Mouse (Mus musculus): Measurements from ENCODE around the gene Fggy. TPM values are rescaled to one million over a fixed set of nuclear protein-coding genes. Genes with fewer than 3 reads are reported as not detected.

Fggy gene
- polyA plus RNA-seq, 1 experiment: 0.08 TPM

DNA sequence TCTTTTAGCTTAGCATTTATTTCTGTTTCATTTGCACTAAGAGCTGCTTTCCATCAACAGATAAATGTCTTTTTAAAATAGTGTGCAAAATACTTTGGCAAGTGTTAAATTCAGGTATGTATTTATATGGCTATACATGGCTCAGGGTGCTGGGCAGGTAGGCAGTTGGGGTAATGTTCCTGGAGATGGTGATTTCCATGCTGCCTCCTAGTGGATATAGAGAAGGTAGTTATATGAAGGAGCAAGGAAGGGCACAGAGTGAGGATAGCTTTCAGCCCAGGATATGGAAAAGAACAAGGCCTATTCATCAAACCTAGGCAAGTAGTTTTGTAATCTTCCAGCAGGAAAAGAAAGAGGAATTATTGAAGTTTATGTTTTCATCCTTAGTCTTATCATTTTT is 166.3 kb downstream of the Fggy start:
- TF ChIP-seq GATA1 (IDR thresholded peaks at IDR 0.05; ENCODE audit: low read length): no peak

DNA sequence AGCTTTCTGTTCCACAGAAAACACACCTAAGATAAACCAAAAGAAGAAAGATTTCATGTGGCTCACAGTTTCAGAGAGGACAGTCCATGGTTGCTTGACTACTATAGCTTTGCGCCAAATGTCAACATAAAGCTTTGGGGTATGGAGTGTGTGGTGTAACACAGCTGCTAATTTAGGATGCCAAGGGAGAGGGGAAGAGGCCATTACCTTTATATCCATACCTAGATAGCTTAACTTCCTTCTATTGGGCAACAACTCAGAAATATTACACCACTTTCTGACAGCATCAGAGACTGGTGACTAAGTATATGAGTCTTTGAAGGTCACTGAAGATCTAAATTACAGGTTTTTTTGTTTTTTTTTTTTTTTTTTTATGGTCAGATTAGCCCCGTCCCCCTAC is 169.1 kb downstream of the Fggy start:
- no peak for TF ChIP-seq GATA1 (IDR thresholded peaks at IDR 0.05; ENCODE audit: low read length)

- no peak for TF ChIP-seq GATA1 (IDR thresholded peaks at IDR 0.05; ENCODE audit: low read length)
These were observed 172.0 kb downstream of the Fggy start for GRCm38 (mm10) chr4:95729142-95729826.

DNA sequence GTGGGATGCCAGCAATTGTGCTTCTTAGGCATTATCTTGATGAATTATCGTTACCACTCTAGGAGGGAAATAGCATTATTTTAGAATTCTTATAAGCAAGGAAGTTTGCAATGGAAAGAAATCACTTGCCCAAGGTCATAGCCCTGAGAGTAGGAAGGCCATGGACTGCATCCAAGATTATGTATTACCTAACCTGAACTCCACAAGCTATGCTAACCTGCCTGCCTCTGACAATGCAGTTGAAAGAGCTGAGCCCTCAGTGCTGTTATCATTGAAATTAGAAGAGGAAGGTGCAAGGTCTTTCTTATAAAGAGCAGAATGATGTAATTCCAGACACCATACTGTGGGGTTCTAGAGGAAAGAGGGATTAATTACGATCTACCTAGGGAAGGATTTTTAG is 173.8 kb downstream of the Fggy start:
- TF ChIP-seq GATA1 (IDR thresholded peaks at IDR 0.05; ENCODE audit: low read length): no peak

DNA sequence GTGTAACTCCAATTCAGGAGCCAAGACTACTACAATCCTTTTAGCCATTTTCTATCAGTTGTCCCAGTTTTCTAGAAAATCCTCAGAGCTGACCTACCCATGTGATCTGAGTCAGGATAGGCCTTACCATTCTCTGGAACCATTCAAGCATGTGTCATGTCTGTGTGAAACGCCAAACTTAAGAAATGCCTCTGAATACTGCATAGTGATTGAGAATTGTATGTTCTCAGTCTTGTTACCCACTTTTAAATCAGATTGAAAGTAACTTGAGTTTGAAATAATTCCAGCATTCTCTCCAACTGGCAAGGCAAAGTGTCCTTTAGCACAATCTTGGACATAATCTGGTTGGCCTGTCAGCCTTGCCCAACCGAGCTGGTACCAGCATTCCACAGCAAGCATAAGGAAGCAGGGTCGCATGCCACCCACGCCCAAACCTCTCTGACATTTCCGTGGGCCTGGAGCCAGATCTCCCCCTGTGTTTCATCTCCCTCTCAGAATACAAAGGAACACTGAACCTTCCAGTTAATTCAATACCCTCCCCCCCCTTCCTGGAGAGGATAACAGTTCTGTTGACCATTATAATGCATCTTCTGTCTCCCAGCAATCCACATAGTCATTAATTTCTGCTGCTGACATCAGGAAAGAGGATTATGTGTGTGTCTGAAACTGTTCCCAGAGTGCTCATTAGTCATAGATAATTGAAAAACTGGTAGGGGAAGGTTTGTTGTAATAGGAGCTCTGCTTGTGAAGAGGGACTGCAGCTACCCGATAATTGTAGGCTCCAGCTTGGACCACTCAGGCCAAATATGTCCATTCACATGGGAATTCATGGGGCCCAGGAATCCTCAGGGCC is 176.3 kb downstream of the Fggy start:
- no peak for TF ChIP-seq GATA1 (IDR thresholded peaks at IDR 0.05; ENCODE audit: low read length)

- no peak for TF ChIP-seq GATA1 (IDR thresholded peaks at IDR 0.05; ENCODE audit: low read length)
These were observed 178.7 kb downstream of the Fggy start for GRCm38 (mm10) chr4:95735967-95736366.

DNA sequence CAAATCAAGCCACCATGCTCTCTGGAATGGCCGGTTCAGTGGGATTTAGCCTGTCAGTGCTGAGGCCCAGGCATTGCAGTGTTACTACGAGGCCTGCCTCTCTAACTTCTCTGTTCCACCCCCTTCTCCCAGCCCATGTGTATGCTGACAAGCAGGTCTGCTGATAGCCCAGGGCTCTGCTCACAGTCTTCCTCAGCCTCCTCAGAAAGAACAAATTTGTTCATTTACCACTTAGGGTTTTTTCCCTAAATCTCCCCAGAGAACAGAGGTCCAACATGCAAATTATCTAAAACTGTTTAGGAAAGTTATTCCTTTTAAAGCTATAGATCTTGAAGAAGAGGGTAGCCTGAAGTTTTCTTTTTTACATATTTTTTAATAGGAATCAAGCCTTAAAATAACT is 179.4 kb downstream of the Fggy start:
- TF ChIP-seq GATA1 (IDR thresholded peaks at IDR 0.05; ENCODE audit: low read length): no peak

DNA sequence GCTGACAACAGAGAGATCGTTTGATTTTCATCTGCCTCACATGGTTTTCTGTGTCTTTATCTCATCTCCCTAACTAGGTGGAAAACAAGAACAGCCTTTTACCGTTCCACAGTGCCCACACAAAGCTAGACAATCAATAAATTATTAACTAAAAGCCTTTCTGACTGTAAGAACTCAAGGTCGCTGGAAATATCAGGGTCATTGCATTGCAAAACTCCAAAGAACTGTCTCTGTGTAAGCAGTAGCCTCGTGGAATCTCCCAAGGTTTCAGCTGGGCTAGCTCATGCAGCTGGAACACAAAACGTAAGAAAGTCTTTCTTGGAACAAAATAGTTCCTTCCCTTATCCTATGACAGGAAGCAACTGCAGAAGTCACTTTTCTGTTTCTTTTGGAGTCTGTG is 180.9 kb downstream of the Fggy start:
- TF ChIP-seq GATA1 (IDR thresholded peaks at IDR 0.05; ENCODE audit: low read length): no peak

GRCm38 (mm10) chr4:95738725-95739124 is 181.4 kb downstream of the Fggy start:
- no peak for TF ChIP-seq GATA1 (IDR thresholded peaks at IDR 0.05; ENCODE audit: low read length)

DNA sequence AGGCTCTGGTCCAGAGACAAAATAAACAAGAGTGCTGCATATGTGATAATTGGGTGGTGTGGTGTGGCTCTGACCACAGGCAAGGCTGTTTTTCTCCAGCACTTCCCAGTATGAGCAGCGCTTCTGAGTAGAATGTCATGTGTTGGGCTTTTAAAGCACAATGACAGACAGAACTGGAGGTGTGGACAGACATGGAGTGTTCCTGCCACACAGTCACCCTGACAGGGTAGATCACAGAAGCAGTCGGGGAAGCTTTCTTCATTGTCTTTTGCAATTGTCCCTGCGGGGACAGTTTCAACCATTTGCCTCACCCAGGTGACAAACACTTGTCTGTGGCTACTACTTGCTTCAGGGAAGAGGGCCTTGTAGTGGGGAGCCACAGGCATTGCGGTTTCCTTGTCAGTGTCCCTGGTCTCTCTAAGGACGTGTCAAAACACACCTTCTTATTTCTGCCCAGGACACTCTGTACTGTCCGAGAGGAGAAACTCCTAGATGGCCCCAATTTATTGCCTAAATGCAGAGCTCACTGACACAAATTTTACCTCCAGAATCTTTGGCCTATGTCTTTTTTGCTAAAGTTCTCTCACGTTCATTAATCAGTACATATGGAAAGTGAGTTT is 183.9 kb downstream of the Fggy start:
- no peak for TF ChIP-seq GATA1 (IDR thresholded peaks at IDR 0.05; ENCODE audit: low read length)

GRCm38 (mm10) chr4:95742986-95743385 is 185.7 kb downstream of the Fggy start:
- TF ChIP-seq GATA1 (IDR thresholded peaks at IDR 0.05; ENCODE audit: low read length): no peak

DNA sequence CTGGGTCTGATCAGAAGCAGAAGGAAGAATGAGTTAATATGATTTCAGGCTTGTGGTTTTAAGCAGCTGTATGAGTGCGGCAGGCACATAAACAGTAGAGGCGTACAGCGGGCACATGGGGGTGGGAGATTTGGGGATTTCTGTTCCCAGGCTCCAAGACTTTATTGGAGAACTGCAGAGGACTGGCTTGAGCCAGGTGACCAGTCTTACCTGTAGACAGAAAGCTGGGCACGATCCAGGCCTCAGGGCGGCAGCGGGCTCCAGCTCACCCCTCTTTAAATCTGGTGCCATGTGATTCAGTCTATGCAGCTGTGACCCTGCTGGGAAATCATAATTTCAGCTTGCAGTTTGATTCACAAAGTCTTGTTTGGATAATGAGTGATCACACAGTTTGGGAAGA is 189.6 kb downstream of the Fggy start:
- TF ChIP-seq GATA1 (IDR thresholded peaks at IDR 0.05; ENCODE audit: low read length): no peak

DNA sequence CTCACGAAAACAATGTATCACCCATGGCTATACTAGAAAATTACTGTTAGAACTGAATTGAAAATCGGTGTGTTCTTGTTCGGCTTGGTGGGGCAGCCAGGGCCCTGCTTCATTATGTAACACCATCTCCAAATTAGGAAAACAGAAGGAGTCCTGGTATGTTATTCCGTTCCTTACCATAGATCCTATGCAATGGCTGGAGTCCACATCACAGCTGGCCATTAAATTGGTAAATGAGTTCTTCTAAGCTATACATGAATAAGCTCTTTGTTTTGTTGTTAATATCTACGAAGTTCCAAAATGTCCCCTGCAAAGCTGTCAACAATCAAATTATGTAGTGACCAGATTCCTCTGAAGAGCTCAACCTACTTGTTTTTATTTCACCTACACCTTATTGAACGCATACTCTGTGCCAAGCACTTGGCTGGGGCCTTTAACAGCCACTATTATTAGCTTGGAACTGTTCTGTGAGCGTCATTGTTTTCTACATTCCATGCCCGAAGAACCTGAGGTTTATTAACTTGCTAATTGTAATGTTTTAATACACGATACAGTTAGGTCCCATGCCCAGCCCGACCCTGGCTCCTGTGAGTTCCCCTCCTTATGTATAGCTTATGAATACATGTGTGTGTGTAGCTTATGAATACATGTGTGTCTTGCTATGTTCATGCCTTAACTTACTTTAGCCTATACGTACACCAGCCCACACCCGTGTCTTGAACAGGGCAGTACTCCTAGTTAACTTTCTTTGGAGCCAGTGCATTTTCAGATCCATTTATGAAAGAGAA is 190.3 kb downstream of the Fggy start:
- no peak for TF ChIP-seq GATA1 (IDR thresholded peaks at IDR 0.05; ENCODE audit: low read length)

- no peak for TF ChIP-seq GATA1 (IDR thresholded peaks at IDR 0.05; ENCODE audit: low read length)
These were observed 192.9 kb downstream of the Fggy start for GRCm38 (mm10) chr4:95750186-95750585.

DNA sequence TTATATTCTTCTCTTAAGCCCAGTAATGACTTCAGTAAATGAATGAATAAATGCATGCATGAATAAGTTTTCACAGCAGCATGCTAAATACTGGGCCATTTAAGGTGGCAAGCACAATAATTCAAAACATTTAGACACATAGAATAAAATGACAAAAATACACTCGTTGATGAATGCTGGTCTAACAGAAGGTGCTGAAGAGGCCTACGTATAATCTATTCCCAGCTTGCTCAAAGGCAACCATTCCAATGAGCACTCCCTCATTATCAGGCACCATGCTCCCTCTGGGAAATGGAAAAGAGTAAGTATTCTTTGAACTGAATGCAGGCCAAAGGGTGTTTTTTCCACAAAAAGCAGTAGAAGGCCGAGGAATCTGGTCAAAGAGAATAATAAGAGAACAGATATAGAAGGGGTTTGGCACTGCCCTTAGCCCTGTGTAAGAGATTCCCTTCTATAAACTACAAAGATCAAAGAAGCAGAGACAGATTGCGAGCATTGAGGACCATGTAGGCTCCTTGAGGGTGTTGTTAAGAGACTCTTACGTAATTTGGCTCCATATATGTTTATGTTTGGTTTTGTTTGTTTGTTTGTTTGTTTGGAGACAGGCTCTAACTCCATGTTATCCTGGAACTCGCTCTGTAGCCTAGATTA is 195.4 kb downstream of the Fggy start:
- no peak for TF ChIP-seq GATA1 (IDR thresholded peaks at IDR 0.05; ENCODE audit: low read length)
